Mouse (Mus musculus): ENCODE data around the gene Apol10b. TPM values are rescaled to one million over a fixed set of nuclear protein-coding genes. Genes with fewer than 3 reads are reported as not detected.
"Not testable (repeated sequence)": the region's sequence is repeated elsewhere in the genome, so short reads cannot be mapped to it uniquely, and the experiment has no call there.

The Apol10b gene
- not detected in 2 replicates for polyA plus RNA-seq (2014; fragmentation: Nextera tagmentation; extraction: Ambion mirVana)

DNA sequence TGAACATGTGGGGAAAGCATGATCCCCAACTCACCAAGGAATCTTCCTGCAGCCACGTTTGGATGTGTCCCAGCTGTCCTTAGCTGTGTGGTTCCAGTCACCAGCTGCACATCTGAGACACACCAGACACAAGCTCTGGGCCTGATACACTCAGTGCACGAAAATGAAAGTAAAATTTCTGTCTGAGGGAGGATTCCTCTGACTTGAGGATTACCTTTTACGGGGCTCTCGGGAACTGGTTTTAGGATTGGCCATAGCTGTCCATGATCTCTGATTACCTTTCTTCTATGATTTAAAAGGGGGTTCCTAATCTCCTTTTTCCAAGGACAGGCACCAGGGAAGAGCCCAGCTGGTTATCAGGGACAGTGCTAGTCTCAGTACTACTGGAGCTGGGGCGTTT is at the start of gene Apol10b:
Gene Apol10b, minus strand, starts transcription at position 165 of the 400 bp plus-strand sequence.
- Histone ChIP-seq H3K4me1 (ENCODE audit: control insufficient read depth in 2 of 2, insufficient read depth in 2 of 2, low read length in 2 of 2) (peaks cover 3 to 4% of the 10 kb centered on the region in 2 experiments; a peak in 1 of 4 replicates), H3K36me3 (ENCODE audit: control insufficient read depth, insufficient read depth, low read length) (no peaks in the 10 kb centered on the region), H3K27me3 (ENCODE audit: control insufficient read depth, insufficient read depth, low read length) (no peaks in the 10 kb centered on the region), H3K9ac (ENCODE audit: low read length) (no peak within 1 kb of the TSS), H3K27ac (replicated peaks in 1 of 2; ENCODE audit: control insufficient read depth in 1 of 2, insufficient read depth in 1 of 2, low read depth in 2 of 2, low read length in 2 of 2) (no peak within 1 kb of the TSS), H3K9me3 (ENCODE audit: control insufficient read depth, low read length) (no peaks in the 10 kb centered on the region), H3K4me3 (ENCODE audit: control insufficient read depth in 1 of 2, insufficient read depth in 1 of 2, low read depth in 1 of 2, low read length in 2 of 2) (no peak within 1 kb of the TSS), H3K4me2 (ENCODE audit: low read length) (no peak within 1 kb of the TSS)
- ATAC-seq (ENCODE audit: insufficient number of reproducible peaks, insufficient read depth, low FRiP score, low read depth), result no peak
- WGBS, result 47% methylated on average over 5 of the region's 5 CpGs

GRCm38 (mm10) chr15:77643176-77643575 is 47.3 kb upstream of the Apol10b start, which contains the start of gene Apol11b:
Gene Apol11b, minus strand, starts transcription at chr15:77643286.
- not testable (repeated sequence) for H3K27me3 ChIP-seq (ENCODE audit: control insufficient read depth, insufficient read depth, low read length); H3K36me3 ChIP-seq (ENCODE audit: control insufficient read depth, insufficient read depth, low read length); H3K9ac ChIP-seq (ENCODE audit: low read length); H3K27ac ChIP-seq (replicated peaks in 1 of 2; ENCODE audit: control insufficient read depth in 1 of 2, insufficient read depth in 1 of 2, low read depth in 2 of 2, low read length in 2 of 2); H3K4me3 ChIP-seq (ENCODE audit: control insufficient read depth in 1 of 2, insufficient read depth in 1 of 2, low read depth in 1 of 2, low read length in 2 of 2); ATAC-seq (ENCODE audit: insufficient number of reproducible peaks, insufficient read depth, low FRiP score, low read depth); H3K9me3 ChIP-seq (ENCODE audit: control insufficient read depth, low read length); H3K4me1 ChIP-seq (ENCODE audit: control insufficient read depth in 2 of 2, insufficient read depth in 2 of 2, low read length in 2 of 2); H3K4me2 ChIP-seq (ENCODE audit: low read length)
- 63% methylated on average over 2 of the region's 2 CpGs for WGBS

GRCm38 (mm10) chr15:77629822-77630221 is 33.9 kb upstream of the Apol10b start:
- not testable (repeated sequence) for H3K4me2 ChIP-seq (ENCODE audit: low read length); H3K27ac ChIP-seq (replicated peaks in 1 of 2; ENCODE audit: control insufficient read depth in 1 of 2, insufficient read depth in 1 of 2, low read depth in 2 of 2, low read length in 2 of 2); ATAC-seq (ENCODE audit: insufficient number of reproducible peaks, insufficient read depth, low FRiP score, low read depth); H3K9ac ChIP-seq (ENCODE audit: low read length); H3K4me3 ChIP-seq (ENCODE audit: control insufficient read depth in 1 of 2, insufficient read depth in 1 of 2, low read depth in 1 of 2, low read length in 2 of 2); H3K36me3 ChIP-seq (ENCODE audit: control insufficient read depth, insufficient read depth, low read length); H3K4me1 ChIP-seq (ENCODE audit: control insufficient read depth in 2 of 2, insufficient read depth in 2 of 2, low read length in 2 of 2); H3K27me3 ChIP-seq (ENCODE audit: control insufficient read depth, insufficient read depth, low read length); H3K9me3 ChIP-seq (ENCODE audit: control insufficient read depth, low read length)
- 70% methylated on average over 3 of the region's 3 CpGs for WGBS

DNA sequence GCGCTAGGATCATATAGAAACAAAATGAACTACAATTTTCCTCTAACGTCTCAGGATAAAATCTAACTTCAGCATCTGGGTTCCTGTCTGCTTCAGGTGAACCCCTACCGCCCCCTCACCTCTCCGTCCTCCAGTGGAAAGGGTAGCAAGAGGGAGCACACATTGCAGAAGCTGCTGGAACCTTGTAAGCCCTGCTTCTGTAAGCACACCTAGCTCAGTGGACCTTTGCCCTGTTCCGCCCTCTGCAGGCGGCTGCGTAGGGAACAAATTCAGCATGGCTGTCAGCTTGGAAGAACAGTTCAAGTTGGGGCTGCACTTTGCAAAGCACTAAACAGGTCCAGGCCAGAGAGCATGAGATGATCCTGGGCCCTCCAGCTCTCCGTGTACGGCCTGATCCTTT is 32.7 kb upstream of the Apol10b start:
- H3K4me3 ChIP-seq (ENCODE audit: control insufficient read depth in 1 of 2, insufficient read depth in 1 of 2, low read depth in 1 of 2, low read length in 2 of 2); H3K36me3 ChIP-seq (ENCODE audit: control insufficient read depth, insufficient read depth, low read length); H3K9me3 ChIP-seq (ENCODE audit: control insufficient read depth, low read length); H3K4me2 ChIP-seq (ENCODE audit: low read length); ATAC-seq (ENCODE audit: insufficient number of reproducible peaks, insufficient read depth, low FRiP score, low read depth); H3K4me1 ChIP-seq (ENCODE audit: control insufficient read depth in 2 of 2, insufficient read depth in 2 of 2, low read length in 2 of 2); H3K27me3 ChIP-seq (ENCODE audit: control insufficient read depth, insufficient read depth, low read length); H3K27ac ChIP-seq (replicated peaks in 1 of 2; ENCODE audit: control insufficient read depth in 1 of 2, insufficient read depth in 1 of 2, low read depth in 2 of 2, low read length in 2 of 2); H3K9ac ChIP-seq (ENCODE audit: low read length): not testable (repeated sequence)
- WGBS, result 48% methylated on average over 9 of the region's 9 CpGs

GRCm38 (mm10) chr15:77626471-77626870 is 30.5 kb upstream of the Apol10b start:
- not testable (repeated sequence) for H3K9me3 ChIP-seq (ENCODE audit: control insufficient read depth, low read length); H3K36me3 ChIP-seq (ENCODE audit: control insufficient read depth, insufficient read depth, low read length); H3K4me1 ChIP-seq (ENCODE audit: control insufficient read depth in 2 of 2, insufficient read depth in 2 of 2, low read length in 2 of 2); H3K4me2 ChIP-seq (ENCODE audit: low read length); H3K27me3 ChIP-seq (ENCODE audit: control insufficient read depth, insufficient read depth, low read length); H3K4me3 ChIP-seq (ENCODE audit: control insufficient read depth in 1 of 2, insufficient read depth in 1 of 2, low read depth in 1 of 2, low read length in 2 of 2); H3K9ac ChIP-seq (ENCODE audit: low read length); H3K27ac ChIP-seq (replicated peaks in 1 of 2; ENCODE audit: control insufficient read depth in 1 of 2, insufficient read depth in 1 of 2, low read depth in 2 of 2, low read length in 2 of 2); ATAC-seq (ENCODE audit: insufficient number of reproducible peaks, insufficient read depth, low FRiP score, low read depth)
- WGBS, result 63% methylated on average over 4 of the region's 4 CpGs

DNA sequence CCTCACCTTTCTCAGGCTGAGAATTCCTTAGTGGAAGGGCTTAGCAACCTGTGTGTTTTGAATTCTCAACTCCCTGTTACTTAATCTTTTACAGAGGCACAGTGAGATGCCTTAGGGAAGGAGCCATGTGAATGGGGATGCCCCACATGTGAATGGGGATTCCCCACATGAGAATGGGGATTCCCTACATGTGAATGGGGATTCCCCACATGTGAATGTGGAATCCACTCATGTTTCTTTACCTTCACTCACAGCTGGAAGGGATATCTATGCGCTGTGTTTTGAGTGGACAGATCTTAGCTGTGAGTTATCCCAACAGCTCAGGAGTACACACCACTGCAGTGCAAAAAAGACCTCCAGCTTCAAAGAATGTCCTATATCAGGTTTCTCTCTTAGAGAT is 28.8 kb upstream of the Apol10b start:
- Histone ChIP-seq H3K4me3 (ENCODE audit: control insufficient read depth in 1 of 2, insufficient read depth in 1 of 2, low read depth in 1 of 2, low read length in 2 of 2) (no peak overlapping the region), H3K9me3 (ENCODE audit: control insufficient read depth, low read length) (no peaks in the 10 kb centered on the region), H3K27me3 (ENCODE audit: control insufficient read depth, insufficient read depth, low read length) (no peaks in the 10 kb centered on the region), H3K36me3 (ENCODE audit: control insufficient read depth, insufficient read depth, low read length) (no peaks in the 10 kb centered on the region), H3K9ac (ENCODE audit: low read length) (no peak overlapping the region), H3K4me1 (ENCODE audit: control insufficient read depth in 2 of 2, insufficient read depth in 2 of 2, low read length in 2 of 2) (no peaks in the 10 kb centered on the region), H3K4me2 (ENCODE audit: low read length) (no peak overlapping the region), H3K27ac (replicated peaks in 1 of 2; ENCODE audit: control insufficient read depth in 1 of 2, insufficient read depth in 1 of 2, low read depth in 2 of 2, low read length in 2 of 2) (no peak overlapping the region)
- 72% methylated on average over 1 of the region's 1 CpGs for WGBS
- no peak for ATAC-seq (ENCODE audit: insufficient number of reproducible peaks, insufficient read depth, low FRiP score, low read depth)

GRCm38 (mm10) chr15:77606069-77606468 is 10.1 kb upstream of the Apol10b start:
- Histone ChIP-seq H3K36me3 (ENCODE audit: control insufficient read depth, insufficient read depth, low read length) (no peaks in the 10 kb centered on the region), H3K27me3 (ENCODE audit: control insufficient read depth, insufficient read depth, low read length) (no peaks in the 10 kb centered on the region), H3K4me3 (ENCODE audit: control insufficient read depth in 1 of 2, insufficient read depth in 1 of 2, low read depth in 1 of 2, low read length in 2 of 2) (no peak overlapping the region), H3K9me3 (ENCODE audit: control insufficient read depth, low read length) (no peaks in the 10 kb centered on the region), H3K27ac (replicated peaks in 1 of 2; ENCODE audit: control insufficient read depth in 1 of 2, insufficient read depth in 1 of 2, low read depth in 2 of 2, low read length in 2 of 2) (no peak overlapping the region), H3K9ac (ENCODE audit: low read length) (no peak overlapping the region), H3K4me2 (ENCODE audit: low read length) (no peak overlapping the region), H3K4me1 (ENCODE audit: control insufficient read depth in 2 of 2, insufficient read depth in 2 of 2, low read length in 2 of 2) (no peaks in the 10 kb centered on the region)
- ATAC-seq (ENCODE audit: insufficient number of reproducible peaks, insufficient read depth, low FRiP score, low read depth), result no peak
- WGBS, result 85% methylated on average over 3 of the region's 3 CpGs

DNA sequence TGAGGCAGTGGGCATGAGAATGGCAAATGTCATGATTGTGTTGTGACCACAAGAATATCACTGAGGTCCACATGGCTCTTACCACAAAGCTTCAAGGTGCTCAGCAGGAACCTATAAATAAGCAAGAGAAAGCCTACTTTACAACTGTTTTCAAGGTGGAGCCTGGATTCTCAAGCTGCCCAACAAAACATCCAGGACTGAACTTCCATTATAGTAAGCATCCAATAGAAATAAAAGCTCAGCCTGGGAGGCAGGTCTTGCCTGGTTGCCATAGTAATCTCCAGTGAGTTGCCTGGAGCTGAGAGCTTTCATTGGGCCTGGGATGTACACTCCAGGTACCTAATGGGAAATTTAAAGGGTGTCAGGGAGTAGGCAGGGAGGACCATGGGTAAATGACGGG is 3.0 kb upstream of the Apol10b start, which contains the start of gene Gm36245:
Gene Gm36245, plus strand, starts transcription at position 301 of the 400 bp plus-strand sequence.
- Histone ChIP-seq H3K9ac (ENCODE audit: low read length) (no peak within 1 kb of the TSS), H3K4me2 (ENCODE audit: low read length) (no peak within 1 kb of the TSS), H3K4me3 (ENCODE audit: control insufficient read depth in 1 of 2, insufficient read depth in 1 of 2, low read depth in 1 of 2, low read length in 2 of 2) (no peak within 1 kb of the TSS), H3K36me3 (ENCODE audit: control insufficient read depth, insufficient read depth, low read length) (no peaks in the 10 kb centered on the region), H3K27me3 (ENCODE audit: control insufficient read depth, insufficient read depth, low read length) (no peaks in the 10 kb centered on the region), H3K27ac (replicated peaks in 1 of 2; ENCODE audit: control insufficient read depth in 1 of 2, insufficient read depth in 1 of 2, low read depth in 2 of 2, low read length in 2 of 2) (no peak within 1 kb of the TSS), H3K4me1 (ENCODE audit: control insufficient read depth in 2 of 2, insufficient read depth in 2 of 2, low read length in 2 of 2) (no peaks in the 10 kb centered on the region), H3K9me3 (ENCODE audit: control insufficient read depth, low read length) (no peaks in the 10 kb centered on the region)
- ATAC-seq (ENCODE audit: insufficient number of reproducible peaks, insufficient read depth, low FRiP score, low read depth), result no peak
- WGBS, result 85% methylated on average over 1 of the region's 1 CpGs
